ENCODE assay signal across 7 mouse cellular contexts in genomic region chr13:55513828-55514227, GRCm38 (mm10). TPM values are rescaled to one million over a fixed set of nuclear protein-coding genes. Genes with fewer than 3 reads are reported as not detected.
DNase-seq lines count a peak whose midpoint lies in the region; ATAC-seq lines count a peak whose summit lies in the region.

No protein-coding gene starts in this region.

- ATAC-seq in lung, embryonic 15.5 days (ENCODE audit: borderline replicate concordance, extremely low read depth, low FRiP score, low TSS enrichment) = no peak
- peak; percentile 0; the same call in 1 of the 2 replicates for ATAC-seq in forebrain, embryonic 13.5 days
- ATAC-seq in limb, embryonic 13.5 days (ENCODE audit: low FRiP score, low read depth) = no peak
- no peak for ATAC-seq in stomach, embryonic 15.5 days (ENCODE audit: insufficient read depth, low FRiP score, low read depth)

- DNase-seq in lung, adult 18-20 months = no peak
- no peak for DNase-seq in frontal cortex, postnatal 25 days (ENCODE audit: low spot score in 2 of 2)
- no peak for DNase-seq in left cerebral cortex, adult 11 months (ENCODE audit: low spot score)

- no peaks in the 10 kb centered on the region for H3K9me3 ChIP-seq in lung, embryonic 15.5 days
- H3K9me3 ChIP-seq in forebrain, embryonic 13.5 days (replicated peaks) = no peaks in the 10 kb centered on the region
- H3K9me3 ChIP-seq in limb, embryonic 13.5 days = no peaks in the 10 kb centered on the region
- H3K9me3 ChIP-seq in stomach, embryonic 15.5 days = no peaks in the 10 kb centered on the region

- no peak overlapping the region for H3K9ac ChIP-seq in lung, embryonic 15.5 days
- H3K9ac ChIP-seq in forebrain, embryonic 13.5 days = peak overlapping the region; percentile 91
- H3K9ac ChIP-seq in limb, embryonic 13.5 days = peak overlapping the region; percentile 89; the same call in 1 of the 2 replicates
- no peak overlapping the region for H3K9ac ChIP-seq in stomach, embryonic 15.5 days

- no peak overlapping the region for H3K27ac ChIP-seq in lung, embryonic 15.5 days
- no peak overlapping the region for H3K27ac ChIP-seq in forebrain, embryonic 13.5 days
- no peak overlapping the region for H3K27ac ChIP-seq in limb, embryonic 13.5 days
- no peak overlapping the region for H3K27ac ChIP-seq in stomach, embryonic 15.5 days

- H3K36me3 ChIP-seq in lung, embryonic 15.5 days = peaks cover 11% of the 10 kb centered on the region
- H3K36me3 ChIP-seq in forebrain, embryonic 13.5 days (ENCODE audit: poor library complexity, severe bottlenecking) = peaks cover 5% of the 10 kb centered on the region; the same call in 1 of the 2 replicates
- peaks cover 14% of the 10 kb centered on the region for H3K36me3 ChIP-seq in limb, embryonic 13.5 days
- peaks cover 8% of the 10 kb centered on the region; the same call in 1 of the 2 replicates for H3K36me3 ChIP-seq in stomach, embryonic 15.5 days

- H3K4me2 ChIP-seq in lung, embryonic 15.5 days = peak overlapping the region; percentile 71
- peak overlapping the region; percentile 91 for H3K4me2 ChIP-seq in forebrain, embryonic 13.5 days
- H3K4me2 ChIP-seq in limb, embryonic 13.5 days (replicated peaks) = peak overlapping the region; percentile 93
- H3K4me2 ChIP-seq in stomach, embryonic 15.5 days = peak overlapping the region; percentile 87

- H3K27me3 ChIP-seq in lung, embryonic 15.5 days = peaks cover 13% of the 10 kb centered on the region; the same call in 1 of the 2 replicates
- peaks cover 3% of the 10 kb centered on the region; the same call in 1 of the 2 replicates for H3K27me3 ChIP-seq in forebrain, embryonic 13.5 days
- no peaks in the 10 kb centered on the region for H3K27me3 ChIP-seq in limb, embryonic 13.5 days
- no peaks in the 10 kb centered on the region for H3K27me3 ChIP-seq in stomach, embryonic 15.5 days (replicated peaks)

- WGBS in lung, embryonic 15.5 days = 35% methylated on average over 9 of the region's 9 CpGs
- WGBS in forebrain, embryonic 13.5 days = 33% methylated on average over 9 of the region's 9 CpGs
- 38% methylated on average over 9 of the region's 9 CpGs for WGBS in limb, embryonic 13.5 days
- 42% methylated on average over 9 of the region's 9 CpGs for WGBS in stomach, embryonic 15.5 days

- H3K4me3 ChIP-seq in lung, embryonic 15.5 days = peak overlapping the region; percentile 73
- peak overlapping the region; percentile 80 for H3K4me3 ChIP-seq in forebrain, embryonic 13.5 days
- peak overlapping the region; percentile 92 for H3K4me3 ChIP-seq in limb, embryonic 13.5 days
- peak overlapping the region; percentile 90 for H3K4me3 ChIP-seq in stomach, embryonic 15.5 days (replicated peaks)

- H3K4me1 ChIP-seq in lung, embryonic 15.5 days = peaks cover 30% of the 10 kb centered on the region
- H3K4me1 ChIP-seq in forebrain, embryonic 13.5 days = peaks cover 30% of the 10 kb centered on the region
- H3K4me1 ChIP-seq in limb, embryonic 13.5 days = peaks cover 28% of the 10 kb centered on the region
- peaks cover 36% of the 10 kb centered on the region for H3K4me1 ChIP-seq in stomach, embryonic 15.5 days

RNA-seq across cellular contexts. Expression of gene Pdlim7, which starts 0.4 kb away (rescaled TPM):
- 169 and 176 TPM in 2 replicates for polyA plus RNA-seq in lung, embryonic 15.5 days (2015; fragmentation: Nextera tagmentation; extraction: Ambion mirVana)
- 152 and 157 TPM in 2 replicates for polyA plus RNA-seq in forebrain, embryonic 13.5 days (2015; fragmentation: Nextera tagmentation; extraction: Ambion mirVana)
- polyA plus RNA-seq in limb, embryonic 13.5 days (2015; fragmentation: Nextera tagmentation; extraction: Ambion mirVana) = 175 and 181 TPM in 2 replicates
- 198 and 218 TPM in 2 replicates for polyA plus RNA-seq in stomach, embryonic 15.5 days (2015; fragmentation: Nextera tagmentation; extraction: Ambion mirVana)

RNA-seq across cellular contexts. Expression of gene Dok3, which starts 15.3 kb away (rescaled TPM):
- 2.7 and 3.1 TPM in 2 replicates for polyA plus RNA-seq in lung, embryonic 15.5 days (2015; fragmentation: Nextera tagmentation; extraction: Ambion mirVana)
- polyA plus RNA-seq in forebrain, embryonic 13.5 days (2015; fragmentation: Nextera tagmentation; extraction: Ambion mirVana) = 2.1 and 3.7 TPM in 2 replicates
- 2.3 and 2.9 TPM in 2 replicates for polyA plus RNA-seq in limb, embryonic 13.5 days (2015; fragmentation: Nextera tagmentation; extraction: Ambion mirVana)
- 4.3 and 5.3 TPM in 2 replicates for polyA plus RNA-seq in stomach, embryonic 15.5 days (2015; fragmentation: Nextera tagmentation; extraction: Ambion mirVana)

RNA-seq across cellular contexts. Expression of gene Ddx41, which starts 22.6 kb away (rescaled TPM):
- polyA plus RNA-seq in lung, embryonic 15.5 days (2015; fragmentation: Nextera tagmentation; extraction: Ambion mirVana) = 65.7 and 67.2 TPM in 2 replicates
- polyA plus RNA-seq in forebrain, embryonic 13.5 days (2015; fragmentation: Nextera tagmentation; extraction: Ambion mirVana) = 67.3 and 72.1 TPM in 2 replicates
- polyA plus RNA-seq in limb, embryonic 13.5 days (2015; fragmentation: Nextera tagmentation; extraction: Ambion mirVana) = 71.4 and 73.4 TPM in 2 replicates
- polyA plus RNA-seq in stomach, embryonic 15.5 days (2015; fragmentation: Nextera tagmentation; extraction: Ambion mirVana) = 52.7 and 54.5 TPM in 2 replicates

RNA-seq across cellular contexts. Expression of gene Dbn1, which starts 25.9 kb away (rescaled TPM):
- 124 and 132 TPM in 2 replicates for polyA plus RNA-seq in lung, embryonic 15.5 days (2015; fragmentation: Nextera tagmentation; extraction: Ambion mirVana)
- 639 and 641 TPM in 2 replicates for polyA plus RNA-seq in forebrain, embryonic 13.5 days (2015; fragmentation: Nextera tagmentation; extraction: Ambion mirVana)
- 297 and 304 TPM in 2 replicates for polyA plus RNA-seq in limb, embryonic 13.5 days (2015; fragmentation: Nextera tagmentation; extraction: Ambion mirVana)
- 110 and 115 TPM in 2 replicates for polyA plus RNA-seq in stomach, embryonic 15.5 days (2015; fragmentation: Nextera tagmentation; extraction: Ambion mirVana)

RNA-seq across cellular contexts. Expression of gene Prr7, which starts 49.8 kb away (rescaled TPM):
- 0.29 and 0.39 TPM in 2 replicates for polyA plus RNA-seq in lung, embryonic 15.5 days (2015; fragmentation: Nextera tagmentation; extraction: Ambion mirVana)
- polyA plus RNA-seq in forebrain, embryonic 13.5 days (2015; fragmentation: Nextera tagmentation; extraction: Ambion mirVana) = 1.6 and 2.2 TPM in 2 replicates
- 0.79 and 0.87 TPM in 2 replicates for polyA plus RNA-seq in limb, embryonic 13.5 days (2015; fragmentation: Nextera tagmentation; extraction: Ambion mirVana)
- polyA plus RNA-seq in stomach, embryonic 15.5 days (2015; fragmentation: Nextera tagmentation; extraction: Ambion mirVana) = 0.72 and 0.85 TPM in 2 replicates

Comparison
In these comparisons a context has a peak if more than half of its experiments do, and no peak if none do; other contexts are left out.
1. H3K9ac ChIP-seq: peak in forebrain, embryonic 13.5 days (single experiment) and limb, embryonic 13.5 days (single experiment); none in lung, embryonic 15.5 days (single experiment) and stomach, embryonic 15.5 days (single experiment).
2. Peak in every context shown above with its lines, with median percentiles within 50 percentile points of each other: H3K4me2 ChIP-seq and H3K4me3 ChIP-seq.